20 mouse cellular contexts compared by ENCODE assay signal in genomic region chr11:98137836-98138235, GRCm38 (mm10). TPM values are rescaled to one million over a fixed set of nuclear protein-coding genes. Genes with fewer than 3 reads are reported as not detected.
A peak's percentile ranks its signal among the peaks of the same experiment; 100 is the strongest.
DNase-seq lines count a peak whose midpoint lies in the region; TF ChIP-seq lines count a peak whose summit lies in the region.
"Had no signal": no experiment of that assay in that cellular context is flagged by ENCODE, and none has a peak within 500 bp of the region (broad histone marks: within the 10 kb centered on the region; RNA-seq: fewer than 3 reads in every experiment).

No protein-coding gene starts in this region.

- H3K9me3 ChIP-seq in E14TG2a.4 (ENCODE audit: low read length): no peaks in the 10 kb centered on the region
- no peaks in the 10 kb centered on the region for H3K9me3 ChIP-seq in heart, embryonic 10.5 days
- H3K9me3 ChIP-seq: embryonic facial prominence, embryonic 13.5 days; embryonic facial prominence, embryonic 15.5 days; forebrain, embryonic 10.5 days; forebrain, embryonic 12.5 days had no signal

- H3K27ac ChIP-seq in heart, embryonic 10.5 days: no peak overlapping the region
- H3K27ac ChIP-seq: embryonic facial prominence, embryonic 13.5 days; embryonic facial prominence, embryonic 15.5 days; forebrain, embryonic 10.5 days; forebrain, embryonic 12.5 days had no signal

- DNase-seq in ES-CJ7 (ENCODE audit: low read depth, low spot score): peak; percentile 67
- peak; percentile 75 for DNase-seq in ZHBTc4 (ENCODE audit: low read depth, low spot score)
- DNase-seq in layer of hippocampus, postnatal 14 days (ENCODE audit: low spot score in 2 of 2): no peak
- DNase-seq in heart, embryonic 10.5 days (ENCODE audit: low spot score): no peak
- DNase-seq: adrenal gland, adult 2 months; adrenal gland, postnatal 10 days; adrenal gland, postnatal 25 days; cerebellum, adult 11 months; cerebellum, adult 18-20 months; cerebellum, adult 8-10 months; cerebellum, adult 9-11 months; cerebellum, postnatal 14 days; cerebellum, postnatal 36 days; embryo, embryonic 11 days had no signal

- no peaks in the 10 kb centered on the region for H3K27me3 ChIP-seq in E14TG2a.4 (ENCODE audit: insufficient read depth, low read length)
- H3K27me3 ChIP-seq in heart, embryonic 10.5 days (ENCODE audit: insufficient read depth, poor library complexity, severe bottlenecking): no peaks in the 10 kb centered on the region
- H3K27me3 ChIP-seq: embryonic facial prominence, embryonic 13.5 days; embryonic facial prominence, embryonic 15.5 days; forebrain, embryonic 12.5 days had no signal

- 84% methylated on average over 11 of the region's 11 CpGs for WGBS in heart, embryonic 10.5 days

- H3K4me1 ChIP-seq in E14TG2a.4 (replicated peaks; ENCODE audit: low read depth, low read length): peaks cover 23% of the 10 kb centered on the region
- peaks cover 7% of the 10 kb centered on the region; the same call in 1 of the 2 replicates for H3K4me1 ChIP-seq in heart, embryonic 10.5 days
- H3K4me1 ChIP-seq: forebrain, embryonic 10.5 days had no signal

- H3K4me3 ChIP-seq in E14TG2a.4 (replicated peaks; ENCODE audit: low read length): 0 out of 2 replicates have a peak overlapping the region, but pooled peaks have one; percentile 4
- H3K4me3 ChIP-seq in heart, embryonic 10.5 days: no peak overlapping the region
- H3K4me3 ChIP-seq: embryonic facial prominence, embryonic 13.5 days; embryonic facial prominence, embryonic 15.5 days; erythroblast, embryonic 14.5 days; forebrain, embryonic 10.5 days; forebrain, embryonic 12.5 days had no signal

- H3K36me3 ChIP-seq in E14TG2a.4 (ENCODE audit: insufficient read depth, low read length): peaks cover 6% of the 10 kb centered on the region
- H3K36me3 ChIP-seq in heart, embryonic 10.5 days: 0 out of 2 replicates have a peak, but pooled peaks cover 9% of the 10 kb centered on the region
- H3K36me3 ChIP-seq: embryonic facial prominence, embryonic 15.5 days; forebrain, embryonic 12.5 days had no signal

- no peak for TF ChIP-seq CTCF in E14TG2a.4 (conservative IDR thresholded peaks at IDR 0.05; ENCODE audit: low read length)

RNA-seq across cellular contexts. Expression of gene Fbxl20, which starts 12.4 kb away (rescaled TPM):
- 10 to 100 TPM; 29.9 to 38.4 TPM for total RNA-seq in layer of hippocampus, postnatal 14 days (2021)
- polyA plus RNA-seq in heart, embryonic 10.5 days (2016; fragmentation: Nextera tagmentation; extraction: Ambion mirVana): 13.6 and 13.9 TPM in 2 replicates

RNA-seq across cellular contexts. Expression of gene Med1, which starts 55.3 kb away (rescaled TPM):
- total RNA-seq in layer of hippocampus, postnatal 14 days (2021): 10 to 100 TPM; 44.8 to 51.3 TPM
- polyA plus RNA-seq in heart, embryonic 10.5 days (2016; fragmentation: Nextera tagmentation; extraction: Ambion mirVana): 43.7 and 51.5 TPM in 2 replicates

Comparison
In these comparisons a context has a peak if more than half of its experiments do, and no peak if none do; other contexts are left out.
1. DNase-seq: peak in ES-CJ7 (single experiment) and ZHBTc4 (single experiment); none in layer of hippocampus, postnatal 14 days (0 of 2) and heart, embryonic 10.5 days (single experiment).